Mouse (Mus musculus): ENCODE measurements around the gene Arnt.

Arnt gene

GRCm38 (mm10) chr3:95456367-95456766, 22.2 kb downstream of the Arnt start:
- CTCF ChIA-PET: no interaction called here

- CTCF ChIA-PET: no interaction called here
Observed at GRCm38 (mm10) chr3:95457758-95458157, 23.6 kb downstream of the Arnt start.

- CTCF ChIA-PET: no interaction called here
Observed at GRCm38 (mm10) chr3:95459381-95459780, 25.2 kb downstream of the Arnt start.

- CTCF ChIA-PET: no interaction called here
Observed at GRCm38 (mm10) chr3:95463852-95464251, 29.7 kb downstream of the Arnt start.

GRCm38 (mm10) chr3:95478966-95479365, 44.8 kb downstream of the Arnt start:
- CTCF ChIA-PET: no interaction called here

- CTCF ChIA-PET: interaction anchor here (0.7 kb wide), 1 partner anchor 138 kb away, joined by 3 read pairs; no protein-coding TSS in a partner anchor
Observed at GRCm38 (mm10) chr3:95486421-95486820, 52.2 kb downstream of the Arnt start.

- CTCF ChIA-PET: no interaction called here
Observed at GRCm38 (mm10) chr3:95488679-95489078, 54.5 kb downstream of the Arnt start.

GRCm38 (mm10) chr3:95490238-95490637, 56.0 kb downstream of the Arnt start:
- CTCF ChIA-PET: no interaction called here

- CTCF ChIA-PET: interaction anchor here (0.6 kb wide), 1 partner anchor 616 kb away, joined by 3 read pairs; no protein-coding TSS in a partner anchor
Observed at GRCm38 (mm10) chr3:95494342-95494741, 60.2 kb downstream of the Arnt start.

GRCm38 (mm10) chr3:95498229-95498628, 64.0 kb downstream of the Arnt start:
- CTCF ChIA-PET: no interaction called here

- CTCF ChIA-PET: no interaction called here
Observed at GRCm38 (mm10) chr3:95499024-95499423, 64.8 kb downstream of the Arnt start, which contains the start of gene Ctsk. Gene Ctsk (plus strand): TSS chr3:95499256.

- CTCF ChIA-PET: no interaction called here
Observed at GRCm38 (mm10) chr3:95499496-95500140, 65.4 kb downstream of the Arnt start.

- CTCF ChIA-PET: interaction anchor here (0.7 kb wide), 1 partner anchor 31 kb away, joined by 3 read pairs; no protein-coding TSS in a partner anchor
Observed at GRCm38 (mm10) chr3:95502312-95502711, 68.1 kb downstream of the Arnt start.

- CTCF ChIA-PET: no interaction called here
Observed at GRCm38 (mm10) chr3:95509348-95509747, 75.2 kb downstream of the Arnt start.

GRCm38 (mm10) chr3:95511611-95512180, 77.5 kb downstream of the Arnt start:
- CTCF ChIA-PET: interaction anchor here (0.5 kb wide), 1 partner anchor 209 kb away, joined by 7 read pairs; no protein-coding TSS in a partner anchor

GRCm38 (mm10) chr3:95516614-95517041, 82.4 kb downstream of the Arnt start:
- CTCF ChIA-PET: no interaction called here

- CTCF ChIA-PET: interaction anchor here (0.6 kb wide), 1 partner anchor 182 kb away, joined by 3 read pairs; no protein-coding TSS in a partner anchor
Observed at GRCm38 (mm10) chr3:95517493-95517898, 83.3 kb downstream of the Arnt start.

- CTCF ChIA-PET: interaction anchor here (0.8 to 1.0 kb wide), 2 partner anchors 24 to 261 kb away, joined by 3 to 5 read pairs; no protein-coding TSS in a partner anchor
Observed at GRCm38 (mm10) chr3:95518891-95519290, 84.7 kb downstream of the Arnt start.

GRCm38 (mm10) chr3:95519315-95519714, 85.1 kb downstream of the Arnt start:
- CTCF ChIA-PET: interaction anchor here (0.6 to 1.0 kb wide), 4 partner anchors 16 to 260 kb away, joined by 3 to 7 read pairs (median 4); no protein-coding TSS in a partner anchor

- CTCF ChIA-PET: interaction anchor here (0.6 to 1.2 kb wide), 3 partner anchors 68 to 321 kb away, joined by 4 to 7 read pairs (median 4); no protein-coding TSS in a partner anchor
Observed at GRCm38 (mm10) chr3:95520100-95520499, 85.9 kb downstream of the Arnt start.

- CTCF ChIA-PET: interaction anchor here (1.2 kb wide), 1 partner anchor 67 kb away, joined by 4 read pairs; no protein-coding TSS in a partner anchor
Observed at GRCm38 (mm10) chr3:95521168-95521567, 87.0 kb downstream of the Arnt start.

- CTCF ChIA-PET: interaction anchor here (0.6 kb wide), 1 partner anchor 273 kb away, joined by 3 read pairs; no protein-coding TSS in a partner anchor
Observed at GRCm38 (mm10) chr3:95523662-95524061, 89.5 kb downstream of the Arnt start.

- CTCF ChIA-PET: no interaction called here
Observed at GRCm38 (mm10) chr3:95524673-95525072, 90.5 kb downstream of the Arnt start.
